Mouse (Mus musculus) B cell, adult 62 days (primary cell): ENCODE measurements around the gene Fancg. TPM values are rescaled to one million over a fixed set of nuclear protein-coding genes. Genes with fewer than 3 reads are reported as not detected.

Source experiments
- total RNA-seq: library from RNA; stranded (reverse); gene quantifications from 4 replicates; pipeline ENCODE4 v1.2.4, GENCODE M21; 2023

Gene Fancg
- 27.6 to 34.9 TPM (median 32.9 TPM) in 4 replicates for total RNA-seq

DNA sequence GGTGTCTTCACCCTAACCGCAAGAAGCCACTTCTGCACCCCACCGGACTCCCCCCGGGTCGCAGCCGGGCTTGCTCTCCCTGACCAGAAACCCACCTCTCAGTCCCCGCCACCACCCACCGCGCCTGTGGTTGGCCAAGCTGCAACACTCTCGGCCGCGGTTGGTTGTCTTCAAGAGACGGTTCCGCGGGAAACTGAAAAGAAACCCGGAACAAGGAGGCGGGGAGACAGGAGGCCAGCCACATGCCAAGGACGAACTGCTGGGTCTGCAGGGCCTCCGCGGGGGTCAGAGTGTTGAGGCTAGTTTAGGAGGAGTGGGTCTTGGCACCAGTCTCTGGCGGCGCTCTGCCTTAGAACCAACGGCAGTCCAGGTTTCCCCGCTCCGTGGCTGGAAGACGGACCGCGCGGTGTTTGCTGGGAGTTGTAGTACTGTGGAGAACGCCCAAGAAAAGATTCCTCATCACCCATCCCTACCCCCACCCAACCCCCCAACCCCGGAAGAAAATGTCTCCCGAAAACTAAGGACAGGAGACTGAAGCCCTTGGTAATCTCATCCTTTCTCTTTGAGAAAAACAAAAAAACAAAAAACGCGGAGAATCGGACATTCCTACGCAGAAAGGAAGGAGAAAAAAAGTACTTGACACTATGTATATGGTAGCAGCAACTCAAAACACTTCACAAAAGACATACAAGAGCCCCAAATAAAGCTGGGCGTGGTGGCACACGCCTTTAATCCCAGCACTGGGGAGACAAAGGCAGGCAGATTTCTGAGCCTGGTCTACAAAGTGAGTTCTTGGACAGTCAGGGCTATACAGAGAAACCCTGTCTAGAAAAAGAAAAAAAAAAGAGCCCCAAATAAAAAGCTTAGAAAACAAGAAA is at the start of gene Fancg:
Gene Fancg (minus strand): TSS at position 346 of the 878 bp plus-strand sequence.

DNA sequence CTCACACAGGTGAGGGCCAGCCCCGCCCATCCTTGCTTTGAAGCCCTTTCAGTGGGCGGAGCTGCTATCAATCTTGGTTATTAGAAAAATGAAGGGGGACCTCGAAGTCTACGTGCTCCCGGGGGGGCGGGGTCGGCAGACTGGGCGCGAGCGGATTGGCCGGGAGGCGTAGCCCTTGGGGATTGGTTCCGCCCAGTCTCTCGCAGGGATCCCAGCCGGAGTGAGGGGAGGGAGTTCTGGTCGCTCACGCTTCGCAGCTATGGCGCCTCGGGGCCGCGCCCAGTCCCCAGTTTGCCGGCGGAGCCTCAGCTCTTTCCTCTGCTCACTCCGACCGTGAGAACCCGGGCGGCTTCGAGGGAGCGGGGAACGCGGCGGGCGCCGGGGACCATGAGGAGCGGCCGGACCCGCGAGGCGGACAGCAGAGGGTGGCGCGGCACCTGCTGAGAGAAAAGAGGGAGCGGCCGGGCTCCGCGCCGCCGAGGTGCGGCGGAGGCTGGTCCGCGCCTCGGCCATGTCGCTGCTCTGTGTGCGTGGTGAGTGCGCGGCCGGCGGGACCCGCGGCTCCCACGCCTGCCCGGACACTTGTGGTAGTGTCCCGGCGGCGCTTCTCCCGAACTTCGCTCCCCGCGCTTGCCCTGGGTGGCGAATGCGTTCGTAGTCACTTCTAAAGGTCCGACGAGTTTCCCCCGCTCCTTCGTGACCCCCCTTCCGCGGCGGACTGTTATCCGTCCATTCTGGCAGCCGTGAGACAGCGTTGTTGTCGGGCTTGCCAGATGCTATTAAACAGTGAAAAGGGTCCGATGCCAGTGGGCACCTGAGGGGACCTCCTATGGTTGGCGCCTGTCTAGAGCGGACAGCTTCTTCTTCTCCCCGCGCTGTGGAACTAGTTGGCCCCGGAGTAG is 48.7 kb upstream of the Fancg start, which contains the start of gene Unc13b:
Gene Unc13b (plus strand): TSS at position 201 of the 902 bp plus-strand sequence.

DNA sequence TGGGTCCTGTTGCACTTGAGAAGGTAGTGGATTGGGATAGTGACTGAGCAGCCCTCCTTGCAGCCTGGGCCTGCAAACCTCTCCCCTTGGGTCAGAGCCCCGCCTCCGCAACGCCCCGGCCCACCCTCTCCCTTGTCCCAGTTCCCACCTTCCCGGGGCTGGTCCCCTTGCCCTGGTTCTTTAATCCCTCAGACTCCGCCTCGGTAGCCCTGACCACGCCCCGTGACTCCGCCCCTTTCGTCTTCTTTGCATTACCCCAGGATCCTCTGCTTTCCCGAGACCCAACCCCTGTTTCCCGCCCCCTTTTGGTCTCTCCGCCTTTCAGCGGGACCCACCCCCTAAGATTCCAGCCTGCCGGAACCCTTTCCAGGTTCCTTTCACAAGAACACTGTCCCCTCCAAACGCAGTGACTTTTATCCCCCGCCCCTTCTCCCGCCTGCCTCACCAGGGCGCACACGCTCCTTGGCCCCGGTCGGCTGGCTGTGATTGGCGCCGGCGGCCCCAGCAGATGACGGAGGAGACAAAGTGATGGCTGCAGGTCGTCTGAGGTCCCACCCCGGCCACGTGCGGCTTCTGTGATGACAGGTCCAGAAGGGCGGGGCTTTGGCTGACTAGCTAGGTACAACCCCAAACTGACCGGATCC is 35.5 kb upstream of the Fancg start, which contains the start of gene Fam214b:
Gene Fam214b (minus strand): TSS at position 562 of the 644 bp plus-strand sequence.

DNA sequence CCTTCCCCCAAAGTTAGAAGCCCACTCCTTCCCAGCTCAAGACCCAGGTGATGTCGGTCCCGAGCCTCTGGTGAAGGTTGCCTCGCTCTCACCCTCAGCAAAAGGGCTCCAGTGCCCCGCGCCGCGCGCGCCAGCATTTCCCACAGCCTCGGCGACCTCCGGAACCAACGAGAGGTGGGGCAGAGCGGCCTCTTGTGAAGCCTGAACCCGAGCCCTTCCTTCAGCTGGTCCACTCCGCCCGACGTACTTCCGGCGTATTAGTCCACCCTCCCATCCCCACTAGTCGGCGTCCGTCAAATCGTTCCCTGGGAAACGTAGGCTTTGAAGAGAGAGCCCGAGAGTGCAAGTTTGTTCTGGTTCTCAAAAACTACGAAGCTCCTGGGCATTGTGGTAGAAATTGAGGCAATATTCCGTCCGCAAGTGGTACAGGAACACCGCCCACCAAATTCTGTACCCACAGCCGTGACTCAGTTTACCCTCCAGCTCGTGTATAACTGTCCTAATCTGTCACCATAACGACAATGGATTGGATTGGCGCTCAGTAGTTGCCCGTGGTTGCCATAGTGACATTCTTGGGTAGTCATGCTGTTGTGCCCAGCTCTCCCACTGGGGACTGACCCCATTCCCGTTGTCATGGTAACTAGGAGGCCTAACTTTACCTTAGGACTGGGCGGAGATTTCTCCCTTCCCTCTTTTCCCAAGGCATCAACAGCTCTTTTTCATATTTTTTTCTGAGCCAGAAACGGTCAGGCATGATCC is 21.1 kb upstream of the Fancg start, which contains the start of gene Stoml2:
Gene Stoml2 (minus strand): TSS at position 474 of the 759 bp plus-strand sequence.

DNA sequence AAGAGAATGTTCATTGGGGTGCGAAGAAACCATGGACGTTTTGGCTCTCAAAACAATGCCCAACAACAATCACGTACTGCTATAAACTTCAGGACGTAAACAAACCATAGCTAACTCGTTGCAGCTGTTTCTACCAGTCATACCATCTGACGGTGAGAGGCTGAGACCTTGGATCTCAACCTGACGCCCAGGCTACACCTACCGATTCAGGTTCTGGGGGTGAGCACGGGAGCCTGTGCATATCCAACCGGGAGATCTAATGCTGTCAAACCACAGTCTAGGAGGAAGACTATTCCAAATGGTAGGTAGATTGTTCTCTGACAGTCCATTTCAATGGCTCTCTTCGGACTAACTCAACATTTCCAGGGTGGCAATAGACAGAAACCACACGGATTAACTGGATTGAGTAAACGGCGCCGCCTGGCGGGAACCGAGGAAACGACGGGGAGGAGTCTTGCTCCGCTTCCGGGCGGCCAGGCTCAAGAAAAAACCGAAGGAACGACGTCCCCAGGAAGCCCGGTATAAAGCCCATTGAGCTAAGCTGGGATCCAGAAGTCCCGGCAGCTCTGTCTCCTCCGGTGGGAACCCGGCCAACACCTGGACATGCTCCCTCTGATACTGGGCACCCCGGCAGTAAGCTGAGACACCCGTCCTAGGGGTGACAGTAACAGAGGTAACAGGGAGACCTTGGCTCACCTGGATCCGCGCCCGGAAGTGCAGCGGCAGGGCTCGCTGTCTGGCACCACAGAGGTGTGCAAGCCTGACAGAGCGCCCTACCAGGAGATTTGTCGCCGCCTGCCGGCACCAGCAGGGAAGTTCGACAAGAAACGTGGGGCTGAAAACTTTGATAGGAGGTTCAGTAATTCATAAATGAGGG is 15.0 kb upstream of the Fancg start, which contains the start of gene Pigo:
Gene Pigo (minus strand): TSS at position 736 of the 877 bp plus-strand sequence.

DNA sequence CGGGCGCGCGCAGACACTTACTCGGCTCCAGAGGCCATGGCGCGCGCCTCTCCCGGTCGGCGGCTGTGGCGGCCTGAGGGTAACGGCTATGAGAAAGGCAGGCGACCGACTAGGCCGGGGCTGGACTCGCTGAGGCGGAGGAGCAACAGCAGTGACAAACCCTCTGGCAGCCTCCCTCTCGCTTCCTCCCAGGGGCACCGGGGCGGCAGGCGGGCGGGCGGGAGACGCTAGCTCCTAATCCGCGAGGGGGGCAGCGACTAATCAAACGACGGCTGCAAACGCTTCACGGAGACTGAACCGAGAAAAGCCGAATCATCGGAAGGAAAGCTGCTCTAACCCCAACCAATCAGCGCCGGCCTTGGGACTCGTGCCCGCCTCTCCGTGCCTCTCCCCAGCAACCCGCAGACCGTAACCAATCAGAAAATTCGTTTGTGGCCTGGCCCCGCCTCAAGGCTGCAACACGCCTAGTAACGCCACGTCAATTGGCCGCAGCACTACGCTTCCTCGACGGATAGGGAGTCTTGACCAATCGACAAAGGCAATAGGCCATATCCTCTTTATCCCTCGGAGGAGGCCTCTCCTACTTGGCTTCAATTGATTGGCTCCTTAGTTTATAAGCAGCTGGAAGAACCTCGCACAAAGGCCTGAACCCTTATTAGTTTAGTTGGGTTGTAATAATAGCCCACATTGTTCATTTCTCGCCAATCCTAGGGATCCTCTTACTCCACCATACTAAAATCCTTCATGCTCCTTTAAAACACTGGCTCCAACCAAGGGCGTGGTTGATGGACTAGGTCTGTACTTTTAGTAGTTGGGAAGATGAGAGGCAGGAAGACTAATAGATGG is 9.9 kb downstream of the Fancg start, which contains the start of gene Vcp:
Gene Vcp (minus strand): TSS at position 367 of the 846 bp plus-strand sequence.

DNA sequence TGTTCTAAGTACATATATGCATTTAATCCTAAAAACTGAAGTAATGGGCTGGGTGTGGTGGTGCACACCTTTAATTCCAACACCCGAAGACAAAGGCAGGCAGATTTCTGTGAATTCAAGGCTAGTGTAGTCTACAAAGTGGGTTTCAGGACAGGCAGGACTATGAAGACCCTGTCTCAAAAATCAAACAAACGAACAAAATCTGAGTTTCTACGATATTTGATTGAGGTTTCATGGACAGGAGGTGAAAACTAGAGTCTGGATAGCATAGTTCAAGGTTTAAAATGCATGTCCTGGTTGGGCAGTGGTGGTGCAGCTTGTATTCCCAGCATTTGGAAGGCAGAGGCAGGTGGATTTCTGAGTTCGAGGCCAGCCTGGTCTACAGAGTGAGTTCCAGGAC is 41.0 kb downstream of the Fancg start, which contains the start of gene 1700022I11Rik:
Gene 1700022I11Rik (plus strand): TSS at position 301 of the 400 bp plus-strand sequence.

Other genes starting within 250 kb of the Fancg start
- not detected in 4 replicates for gene Ccl21a, start 236.5 kb downstream of the Fancg start, total RNA-seq
- not detected in 4 replicates for gene Fam205a1, start 156.6 kb downstream of the Fancg start, total RNA-seq
- not detected in 4 replicates for gene Gm12394, start 153.7 kb downstream of the Fancg start, total RNA-seq
- not detected in 4 replicates for gene Fam205c, start 136.3 kb downstream of the Fancg start, total RNA-seq
- gene Phf24, start 93.8 kb downstream of the Fancg start, total RNA-seq, result not detected in 4 replicates
- 33.1 to 42.0 TPM (median 37.5 TPM) in 4 replicates for gene Dnajb5, start 60.7 kb downstream of the Fancg start, total RNA-seq
- not detected in 4 replicates for gene 1700022I11Rik, start 40.9 kb downstream of the Fancg start, total RNA-seq
- gene Vcp, start 10.0 kb downstream of the Fancg start, total RNA-seq, result 98.6 to 113 TPM (median 106 TPM) in 4 replicates
- 33.1 to 43.8 TPM (median 42.4 TPM) in 4 replicates for gene Pigo, start 15.3 kb upstream of the Fancg start, total RNA-seq
- 59.6 to 79.8 TPM (median 72.1 TPM) in 4 replicates for gene Stoml2, start 21.2 kb upstream of the Fancg start, total RNA-seq
- 21.7 to 35.2 TPM (median 25.9 TPM) in 4 replicates for gene Fam214b, start 35.7 kb upstream of the Fancg start, total RNA-seq
- gene Unc13b, start 48.4 kb upstream of the Fancg start, total RNA-seq, result 0.26 to 1.8 TPM (median 1.1 TPM) in 4 replicates